Mouse (Mus musculus) embryonic fibroblast, embryonic 13.5 days (primary cell): ENCODE data around the gene Fhad1.

ENCODE experiments used
- CTCF ChIP-seq: IDR thresholded peaks from 2 replicates; pipeline ENCODE4 v1.5.1; 2011; ENCODE audit warnings: mild to moderate bottlenecking, control low read depth, low read length, moderate library complexity, borderline replicate concordance; ENCODE audit not compliant: insufficient read depth
- POLR2A ChIP-seq: IDR thresholded peaks from 2 replicates; pipeline ENCODE4 v1.6.1; 2011; ENCODE audit warnings: low read depth, mild to moderate bottlenecking, control low read depth, low read length, moderate library complexity

- TF ChIP-seq CTCF (no peak), POLR2A (no peak)
Measured at GRCm38 (mm10) chr4:141859351-141859750, 155.5 kb downstream of the Fhad1 start.
